Mouse (Mus musculus): ENCODE data around the gene Naglu. TPM values are rescaled to one million over a fixed set of nuclear protein-coding genes. Genes with fewer than 3 reads are reported as not detected.

The Naglu gene
- polyA plus RNA-seq (2012; rRNA removed; ENCODE audit: low replicate concordance) = 18.0 and 24.9 TPM in 2 replicates

DNA sequence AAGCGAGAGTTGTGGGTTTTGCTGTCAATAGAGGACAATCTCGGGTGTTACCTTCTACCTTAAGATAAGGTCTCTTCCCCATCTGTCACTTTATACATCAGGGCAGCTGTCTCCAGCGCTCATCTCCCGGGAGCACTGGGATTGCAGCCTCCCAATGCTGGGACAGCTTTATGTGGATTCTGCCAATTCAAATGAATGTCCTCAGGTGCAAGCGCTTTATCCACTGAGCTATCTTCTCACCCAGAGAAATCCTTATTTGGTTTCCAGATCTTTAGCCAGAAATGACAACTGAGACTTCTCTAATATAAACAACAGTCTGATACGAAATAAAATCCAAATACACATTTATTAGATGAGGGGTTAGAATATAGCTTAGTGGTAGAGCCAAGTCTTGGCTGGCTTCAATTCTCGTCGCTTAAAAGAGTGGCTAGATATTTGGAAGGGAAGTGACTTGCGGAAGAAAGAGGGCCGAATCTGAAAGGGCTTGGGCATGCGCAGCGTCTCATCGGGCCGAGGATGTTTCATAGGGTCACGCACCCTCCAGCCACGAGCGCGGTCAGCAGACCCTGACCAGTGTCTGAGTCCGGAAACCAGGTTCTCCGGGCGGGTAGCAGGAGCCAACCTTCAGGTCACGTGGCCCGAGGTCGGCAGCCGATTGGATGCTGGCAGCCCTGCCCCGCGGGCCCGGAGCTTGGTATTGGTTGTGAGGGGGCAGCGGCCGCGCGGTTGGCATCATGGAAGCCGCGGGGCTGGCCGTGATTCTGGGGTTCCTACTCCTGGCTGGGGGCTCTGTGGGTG lies at the start of gene Naglu:
TSS of gene Naglu (plus strand) at position 622 of the 798 bp plus-strand sequence.

DNA sequence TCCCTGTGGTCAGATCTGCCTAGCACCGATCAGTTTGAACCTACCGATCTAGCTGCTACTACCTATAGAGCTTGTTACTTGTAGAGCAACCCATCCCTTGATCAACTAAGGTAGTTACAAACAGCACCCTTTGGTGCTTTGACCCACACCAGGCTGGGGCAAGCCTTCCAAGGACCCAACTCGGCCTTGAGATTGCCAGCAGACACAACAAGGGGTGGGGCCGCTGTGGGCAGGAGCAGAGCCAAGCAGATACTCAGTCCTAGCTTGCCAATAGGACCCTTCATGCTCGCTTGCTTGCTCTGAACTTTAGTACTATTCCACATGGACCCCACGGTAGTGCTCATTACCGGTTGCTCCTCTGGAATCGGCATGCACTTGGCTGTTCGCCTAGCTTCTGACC lies 8.3 kb downstream of the Naglu start, which contains the start of gene Hsd17b1:
TSS of gene Hsd17b1 (plus strand) at position 291 of the 400 bp plus-strand sequence.

DNA sequence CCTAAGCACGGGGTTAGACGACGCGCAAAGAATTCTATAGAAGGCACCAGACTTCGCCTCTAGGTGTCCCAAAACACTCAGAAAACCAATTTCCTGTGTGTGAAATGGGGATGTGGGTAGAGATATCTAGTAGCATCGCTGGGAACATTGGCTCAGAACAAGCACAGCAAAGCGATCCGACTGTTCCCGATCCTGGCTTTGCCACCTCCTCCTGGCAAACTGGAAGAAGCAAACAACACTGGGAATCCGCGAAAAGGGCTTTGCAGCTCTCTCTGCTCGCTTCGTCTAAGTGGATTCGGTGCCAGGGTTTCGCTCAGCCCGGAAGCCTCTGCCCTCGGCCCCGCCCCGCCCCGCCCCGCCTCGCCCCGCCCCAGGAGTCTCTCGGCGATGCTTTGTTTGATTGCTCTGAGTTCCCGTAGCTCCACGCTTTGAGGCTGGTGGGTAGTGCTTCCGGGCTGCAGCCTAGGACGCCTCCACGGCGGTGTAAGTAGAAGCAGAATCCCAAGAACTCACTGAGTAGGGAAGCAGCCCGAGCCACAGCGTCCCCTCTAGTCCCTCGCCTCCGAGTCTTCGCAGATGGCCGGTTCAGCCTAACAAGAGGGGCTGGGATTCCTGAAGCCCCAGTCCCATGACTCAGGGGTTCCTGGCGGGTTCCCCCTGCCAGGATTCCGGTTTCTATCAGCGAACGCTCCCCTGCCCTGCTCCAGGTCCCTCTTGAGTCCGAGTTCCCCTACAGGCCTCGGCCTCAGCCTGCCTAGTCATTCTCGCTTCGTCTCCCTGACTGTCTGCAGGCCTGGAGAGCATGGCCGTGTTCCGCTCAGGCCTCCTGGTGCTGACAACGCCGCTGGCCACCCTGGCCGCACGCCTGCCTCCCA lies 12.6 kb downstream of the Naglu start, which contains the start of gene Coasy:
TSS of gene Coasy (plus strand) at position 358 of the 875 bp plus-strand sequence.

DNA sequence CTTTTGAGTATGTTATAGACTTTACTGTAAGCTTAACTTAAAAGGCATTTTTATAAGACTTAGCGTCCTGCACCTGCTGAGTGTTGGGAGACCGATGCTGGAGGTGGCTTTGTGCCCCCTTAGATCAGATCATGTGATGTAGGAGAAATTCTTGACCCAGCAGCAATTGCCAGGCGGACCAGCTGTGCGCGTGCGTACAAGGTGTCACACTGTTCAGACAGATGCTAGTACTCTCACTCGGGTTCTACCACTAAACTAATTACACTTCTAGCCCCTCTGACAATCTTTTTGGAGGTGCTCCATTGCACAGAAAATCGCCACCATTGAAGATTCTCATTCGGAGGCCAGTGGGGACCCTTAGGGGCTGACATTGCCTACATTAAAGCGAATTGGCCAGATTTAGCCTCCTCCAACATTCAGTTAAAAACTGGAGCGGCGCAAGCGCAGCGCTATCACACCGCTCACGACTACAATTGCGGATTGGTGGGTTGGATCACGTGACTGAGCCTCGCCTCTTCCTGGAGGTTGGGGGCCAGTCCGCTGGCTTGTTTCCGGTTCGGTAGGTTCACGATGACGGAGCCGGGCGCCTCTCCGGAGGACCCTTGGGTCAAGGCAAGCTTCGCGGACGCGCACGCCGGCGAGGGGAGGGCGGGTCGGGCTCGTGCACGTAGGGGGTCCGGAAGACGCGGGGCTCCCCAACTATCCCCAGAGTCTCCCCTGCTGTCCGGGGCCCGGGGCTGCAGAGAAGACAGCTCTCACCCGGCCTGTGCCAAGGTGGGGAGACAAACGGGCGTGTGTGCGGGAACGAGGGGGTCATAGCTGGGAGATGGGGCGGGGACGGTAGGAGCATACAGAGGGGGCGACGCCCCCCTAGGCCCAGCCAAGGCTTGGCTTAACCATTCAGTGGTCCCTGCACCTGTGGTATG lies 17.2 kb downstream of the Naglu start, which contains the start of gene Mlx:
TSS of gene Mlx (plus strand) at position 522 of the 926 bp plus-strand sequence.

DNA sequence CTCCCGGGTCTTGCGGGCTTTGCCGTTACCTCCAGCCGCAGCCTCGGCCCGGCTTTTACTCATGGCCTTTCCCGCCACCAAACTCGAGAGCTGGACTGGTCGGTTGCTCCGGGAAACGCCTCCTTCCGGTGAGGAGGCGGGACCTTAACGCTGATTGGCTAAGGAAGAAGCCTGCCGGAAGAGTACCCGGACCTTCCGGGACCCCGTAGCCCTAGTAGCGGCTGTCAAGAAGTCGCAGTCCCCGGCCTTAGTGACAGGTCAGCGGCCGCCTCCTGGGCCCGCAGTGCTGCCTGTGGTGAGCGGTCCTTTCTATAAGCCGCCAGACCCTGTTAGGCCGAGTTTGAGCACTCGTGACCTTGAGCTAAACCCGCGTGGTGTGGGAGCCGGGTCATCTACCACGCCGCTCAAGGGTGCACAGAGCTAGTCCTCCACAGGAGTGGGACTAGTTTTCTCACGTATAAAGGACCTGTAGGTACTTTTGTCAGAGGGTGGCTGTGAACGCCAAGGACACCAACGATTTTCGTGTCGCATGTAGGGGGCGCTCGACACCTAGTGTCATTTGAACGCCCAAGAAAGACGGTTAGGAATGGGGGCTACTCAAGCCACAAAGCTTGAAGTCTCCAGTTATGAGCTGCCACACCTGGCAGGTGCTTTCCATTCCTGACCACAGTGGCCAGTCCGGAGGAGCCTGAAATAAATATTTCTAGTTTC lies 25.7 kb downstream of the Naglu start, which contains the start of gene Psmc3ip:
TSS of gene Psmc3ip (minus strand) at position 123 of the 711 bp plus-strand sequence.

DNA sequence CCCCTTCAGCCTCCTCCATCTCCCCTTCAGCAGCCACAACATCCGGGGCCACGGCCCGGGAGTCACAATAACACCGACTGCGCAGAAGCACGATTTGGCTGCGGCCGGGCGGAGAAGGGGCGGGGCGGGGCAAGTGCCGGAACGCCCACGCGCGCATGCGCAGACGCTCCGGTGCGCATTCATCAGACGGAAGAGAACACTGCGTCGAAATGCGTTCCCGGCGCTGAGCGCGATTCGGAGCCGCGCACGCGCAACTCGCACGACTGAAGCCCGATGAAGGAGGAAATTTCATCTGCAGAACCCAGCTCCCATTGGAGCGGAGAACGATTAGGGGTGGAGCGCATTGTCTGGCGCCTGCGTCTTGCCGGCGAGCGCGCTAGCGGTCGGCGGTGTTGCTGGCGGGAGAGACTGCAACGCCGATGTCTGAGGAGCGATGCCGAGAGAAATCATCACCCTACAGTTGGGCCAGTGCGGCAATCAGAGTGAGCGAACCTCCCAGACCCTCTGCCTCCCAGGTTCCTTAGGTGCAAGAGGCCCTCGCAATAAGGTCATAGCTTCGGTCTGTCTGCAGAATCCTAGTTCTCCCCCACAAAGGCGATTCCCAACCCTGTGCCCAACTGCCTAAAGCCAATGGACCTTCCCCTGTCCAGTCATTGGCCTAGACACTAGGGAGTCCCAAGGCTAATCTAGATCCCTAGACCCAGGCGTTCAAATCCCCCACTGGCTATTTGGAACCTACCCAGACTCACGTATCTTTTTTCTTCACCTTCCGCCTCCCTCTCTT lies 50.1 kb downstream of the Naglu start, which contains the start of the genes Retreg3 and Tubg1:
TSS of gene Retreg3 (minus strand) at position 133 of the 784 bp plus-strand sequence.
TSS of gene Tubg1 (plus strand) at position 178 of the 784 bp plus-strand sequence.

Other genes starting within 250 kb of the Naglu start
- 7.1 and 8.7 TPM in 2 replicates for gene Stat5b, start 219.3 kb upstream of the Naglu start, polyA plus RNA-seq (2012; rRNA removed; ENCODE audit: low replicate concordance)
- gene Stat5a, start 210.7 kb upstream of the Naglu start, polyA plus RNA-seq (2012; rRNA removed; ENCODE audit: low replicate concordance) = 4.8 and 8.4 TPM in 2 replicates
- gene Stat3, start 130.5 kb upstream of the Naglu start, polyA plus RNA-seq (2012; rRNA removed; ENCODE audit: low replicate concordance) = 48.3 and 72.0 TPM in 2 replicates
- 27.3 and 28.8 TPM in 2 replicates for gene Cavin1, start 99.1 kb upstream of the Naglu start, polyA plus RNA-seq (2012; rRNA removed; ENCODE audit: low replicate concordance)
- 75.6 and 77.5 TPM in 2 replicates for gene Atp6v0a1, start 60.6 kb upstream of the Naglu start, polyA plus RNA-seq (2012; rRNA removed; ENCODE audit: low replicate concordance)
- gene Hsd17b1, start 8.4 kb downstream of the Naglu start, polyA plus RNA-seq (2012; rRNA removed; ENCODE audit: low replicate concordance) = 0.22 TPM in 1 of 2 replicates, not detected in the other
- gene Coasy, start 12.6 kb downstream of the Naglu start, polyA plus RNA-seq (2012; rRNA removed; ENCODE audit: low replicate concordance) = 52.0 and 53.1 TPM in 2 replicates
- gene Mlx, start 17.3 kb downstream of the Naglu start, polyA plus RNA-seq (2012; rRNA removed; ENCODE audit: low replicate concordance) = 55.4 and 114 TPM in 2 replicates
- 0.21 and 0.25 TPM in 2 replicates for gene Psmc3ip, start 25.4 kb downstream of the Naglu start, polyA plus RNA-seq (2012; rRNA removed; ENCODE audit: low replicate concordance)
- gene Retreg3, start 49.9 kb downstream of the Naglu start, polyA plus RNA-seq (2012; rRNA removed; ENCODE audit: low replicate concordance) = 34.1 and 45.4 TPM in 2 replicates
- gene Tubg1, start 49.9 kb downstream of the Naglu start, polyA plus RNA-seq (2012; rRNA removed; ENCODE audit: low replicate concordance) = 12.9 and 14.6 TPM in 2 replicates
- gene Tubg2, start 85.9 kb downstream of the Naglu start, polyA plus RNA-seq (2012; rRNA removed; ENCODE audit: low replicate concordance) = 1.4 and 1.8 TPM in 2 replicates
- 2.5 and 3.7 TPM in 2 replicates for gene Cntnap1, start 100.5 kb downstream of the Naglu start, polyA plus RNA-seq (2012; rRNA removed; ENCODE audit: low replicate concordance)
- gene Plekhh3, start 101.3 kb downstream of the Naglu start, polyA plus RNA-seq (2012; rRNA removed; ENCODE audit: low replicate concordance) = 49.1 and 101 TPM in 2 replicates
- gene Ccr10, start 105.4 kb downstream of the Naglu start, polyA plus RNA-seq (2012; rRNA removed; ENCODE audit: low replicate concordance) = 17.2 and 32.6 TPM in 2 replicates
- gene Ezh1, start 156.5 kb downstream of the Naglu start, polyA plus RNA-seq (2012; rRNA removed; ENCODE audit: low replicate concordance) = 16.0 and 18.3 TPM in 2 replicates
- 30.1 and 31.9 TPM in 2 replicates for gene Ramp2, start 176.0 kb downstream of the Naglu start, polyA plus RNA-seq (2012; rRNA removed; ENCODE audit: low replicate concordance)
- 87.6 and 146 TPM in 2 replicates for gene Vps25, start 183.7 kb downstream of the Naglu start, polyA plus RNA-seq (2012; rRNA removed; ENCODE audit: low replicate concordance)
- 5.5 and 6.8 TPM in 2 replicates for gene Wnk4, start 190.6 kb downstream of the Naglu start, polyA plus RNA-seq (2012; rRNA removed; ENCODE audit: low replicate concordance)
- gene Cntd1, start 209.0 kb downstream of the Naglu start, polyA plus RNA-seq (2012; rRNA removed; ENCODE audit: low replicate concordance) = 0.22 and 0.28 TPM in 2 replicates
- 579 and 638 TPM in 2 replicates for gene Coa3, start 209.1 kb downstream of the Naglu start, polyA plus RNA-seq (2012; rRNA removed; ENCODE audit: low replicate concordance)
- gene Becn1, start 232.3 kb downstream of the Naglu start, polyA plus RNA-seq (2012; rRNA removed; ENCODE audit: low replicate concordance) = 87.7 and 128 TPM in 2 replicates
- gene Psme3, start 246.2 kb downstream of the Naglu start, polyA plus RNA-seq (2012; rRNA removed; ENCODE audit: low replicate concordance) = 22.3 and 29.3 TPM in 2 replicates